Mouse (Mus musculus): ENCODE measurements around the gene Mymk. TPM values are rescaled to one million over a fixed set of nuclear protein-coding genes. Genes with fewer than 3 reads are reported as not detected.

Mymk gene
- total RNA-seq, 2 experiments from 2014 or later = 30.5 to 36.4 TPM

Other genes starting within 250 kb of the Mymk start
- gene Abo, start 207.2 kb downstream of the Mymk start, total RNA-seq (2021) = not detected
- 10 to 100 TPM; 11.9 to 13.3 TPM for gene Surf6, start 169.3 kb downstream of the Mymk start, total RNA-seq (2021)
- gene Med22, start 161.5 kb downstream of the Mymk start, total RNA-seq (2021) = 10 to 100 TPM; 19.2 to 19.7 TPM
- 100 to 1,000 TPM; 309 to 346 TPM for gene Rpl7a, start 161.4 kb downstream of the Mymk start, total RNA-seq (2021)
- 10 to 100 TPM; 15.3 to 17.2 TPM for gene Surf2, start 155.8 kb downstream of the Mymk start, total RNA-seq (2021)
- 10 to 100 TPM; 35.0 to 37.8 TPM for gene Surf1, start 155.6 kb downstream of the Mymk start, total RNA-seq (2021)
- 10 to 100 TPM; 84.4 to 85.1 TPM for gene Surf4, start 138.3 kb downstream of the Mymk start, total RNA-seq (2021)
- not detected for gene Stkld1, start 138.1 kb downstream of the Mymk start, total RNA-seq (2021)
- gene Rexo4, start 107.8 kb downstream of the Mymk start, total RNA-seq (2021) = 10 to 100 TPM; 13.3 to 16.2 TPM
- gene Adamts13, start 98.8 kb downstream of the Mymk start, total RNA-seq (2021) = not detected
- gene Cacfd1, start 62.3 kb downstream of the Mymk start, total RNA-seq (2021) = 10 to 100 TPM; 21.2 to 21.4 TPM
- gene Slc2a6, start 44.2 kb downstream of the Mymk start, total RNA-seq (2021) = under 1 TPM; 0.11 to 0.62 TPM
- gene Adamtsl2, start 7.2 kb upstream of the Mymk start, total RNA-seq (2021) = 10 to 100 TPM in 1 of 2 experiments, 1 to 10 TPM in 1; 6.3 to 10.5 TPM
- gene Fam163b, start 70.3 kb upstream of the Mymk start, total RNA-seq (2021) = under 1 TPM; 0.07 to 0.08 TPM
- gene Dbh, start 93.1 kb upstream of the Mymk start, total RNA-seq (2021) = under 1 TPM in 1 of 2 experiments, not detected in 1; 0.12 TPM
- gene Sardh, start 176.2 kb upstream of the Mymk start, total RNA-seq (2021) = 1 to 10 TPM; 4.2 to 6.0 TPM

All from gastrocnemius, postnatal 14 days (tissue).